Mouse (Mus musculus): Measurements from ENCODE around the gene Sin3b. TPM values are rescaled to one million over a fixed set of nuclear protein-coding genes. Genes with fewer than 3 reads are reported as not detected.
A peak's percentile ranks its signal among the peaks of the same experiment; 100 is the strongest.

The Sin3b gene
- polyA plus RNA-seq, 1 experiment from 2014 or later: 182 TPM

- Histone ChIP-seq H3K4me2 (ENCODE audit: low read depth, low read length) (no peak overlapping the region), H3K9me3 (ENCODE audit: control insufficient read depth, low read length) (no peaks in the 10 kb centered on the region), H3K4me1 (ENCODE audit: control insufficient read depth, insufficient read depth, low read length) (no peaks in the 10 kb centered on the region), H3K4me3 (ENCODE audit: low read depth, low read length) (no peak overlapping the region), H3K36me3 (ENCODE audit: control insufficient read depth, insufficient read depth, low read length) (peaks cover 76% of the 10 kb centered on the region), H3K27ac (ENCODE audit: low read depth, low read length) (no peak overlapping the region), H3K27me3 (ENCODE audit: control insufficient read depth, insufficient read depth, low read length) (no peaks in the 10 kb centered on the region), H3K9ac (replicated peaks; ENCODE audit: low read depth, low read length) (no peak overlapping the region)
- peak; percentile 50; the same call in 1 of the 2 replicates for ATAC-seq (ENCODE audit: low read depth)
- 43% methylated on average over 5 of the region's 5 CpGs for WGBS
Observed at GRCm38 (mm10) chr8:72746061-72746460, 23.0 kb downstream of the Sin3b start.

DNA sequence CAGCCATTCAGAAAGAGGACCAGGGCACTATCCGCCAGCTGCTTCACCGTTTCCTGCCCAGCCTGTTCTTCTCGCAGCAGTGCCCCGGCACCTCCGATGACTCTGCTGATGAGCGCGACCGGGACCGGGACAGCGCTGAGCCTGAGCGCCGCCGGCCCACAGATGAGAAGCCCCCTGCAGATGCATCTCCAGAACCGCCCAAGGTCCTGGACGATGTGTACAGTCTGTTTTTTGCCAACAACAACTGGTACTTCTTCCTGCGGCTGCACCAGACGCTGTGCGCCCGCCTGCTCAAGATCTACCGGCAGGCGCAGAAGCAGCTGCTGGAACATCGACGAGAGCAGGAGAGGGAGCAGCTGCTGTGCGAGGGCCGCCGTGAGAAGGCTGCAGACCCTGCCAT lies 26.8 kb downstream of the Sin3b start:
- Histone ChIP-seq H3K27ac (ENCODE audit: low read depth, low read length) (no peak overlapping the region), H3K4me1 (ENCODE audit: control insufficient read depth, insufficient read depth, low read length) (no peaks in the 10 kb centered on the region), H3K9me3 (ENCODE audit: control insufficient read depth, low read length) (no peaks in the 10 kb centered on the region), H3K9ac (replicated peaks; ENCODE audit: low read depth, low read length) (no peak overlapping the region), H3K4me2 (ENCODE audit: low read depth, low read length) (no peak overlapping the region), H3K27me3 (ENCODE audit: control insufficient read depth, insufficient read depth, low read length) (no peaks in the 10 kb centered on the region), H3K4me3 (ENCODE audit: low read depth, low read length) (no peak overlapping the region), H3K36me3 (ENCODE audit: control insufficient read depth, insufficient read depth, low read length) (peaks cover 86% of the 10 kb centered on the region)
- ATAC-seq (ENCODE audit: low read depth): no peak
- WGBS: 96% methylated on average over 26 of the region's 26 CpGs

DNA sequence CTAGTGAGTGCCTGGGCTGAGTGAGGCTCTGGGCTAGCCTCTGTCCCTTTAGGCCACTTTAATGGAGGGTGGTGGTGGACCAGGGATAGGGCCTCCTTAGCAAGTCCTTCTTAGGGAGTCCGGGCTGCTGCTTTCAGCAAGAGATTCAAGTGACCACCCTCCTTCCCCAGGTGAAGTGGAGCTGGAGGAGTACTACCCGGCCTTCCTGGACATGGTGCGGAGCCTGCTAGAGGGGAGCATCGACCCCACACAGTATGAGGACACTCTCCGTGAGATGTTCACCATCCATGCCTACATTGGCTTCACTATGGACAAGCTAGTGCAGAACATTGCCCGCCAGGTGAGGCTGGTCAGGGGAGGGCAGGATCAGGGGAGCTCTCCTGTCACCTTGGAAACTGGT lies 27.2 kb downstream of the Sin3b start:
- Histone ChIP-seq H3K27me3 (ENCODE audit: control insufficient read depth, insufficient read depth, low read length) (no peaks in the 10 kb centered on the region), H3K9me3 (ENCODE audit: control insufficient read depth, low read length) (no peaks in the 10 kb centered on the region), H3K27ac (ENCODE audit: low read depth, low read length) (no peak overlapping the region), H3K4me2 (ENCODE audit: low read depth, low read length) (no peak overlapping the region), H3K36me3 (ENCODE audit: control insufficient read depth, insufficient read depth, low read length) (peaks cover 83% of the 10 kb centered on the region), H3K4me1 (ENCODE audit: control insufficient read depth, insufficient read depth, low read length) (no peaks in the 10 kb centered on the region), H3K9ac (replicated peaks; ENCODE audit: low read depth, low read length) (no peak overlapping the region), H3K4me3 (ENCODE audit: low read depth, low read length) (no peak overlapping the region)
- 95% methylated on average over 6 of the region's 6 CpGs for WGBS
- ATAC-seq (ENCODE audit: low read depth): no peak

- no peak overlapping the region for H3K4me2 ChIP-seq (ENCODE audit: low read depth, low read length)
- no peak overlapping the region for H3K4me3 ChIP-seq (ENCODE audit: low read depth, low read length)
- H3K27me3 ChIP-seq (ENCODE audit: control insufficient read depth, insufficient read depth, low read length): no peaks in the 10 kb centered on the region
- no peaks in the 10 kb centered on the region for H3K4me1 ChIP-seq (ENCODE audit: control insufficient read depth, insufficient read depth, low read length)
- peaks cover 84% of the 10 kb centered on the region for H3K36me3 ChIP-seq (ENCODE audit: control insufficient read depth, insufficient read depth, low read length)
- WGBS: 92% methylated on average over 3 of the region's 3 CpGs
- H3K9ac ChIP-seq (replicated peaks; ENCODE audit: low read depth, low read length): no peak overlapping the region
- no peak for ATAC-seq (ENCODE audit: low read depth)
- H3K27ac ChIP-seq (ENCODE audit: low read depth, low read length): no peak overlapping the region
- no peaks in the 10 kb centered on the region for H3K9me3 ChIP-seq (ENCODE audit: control insufficient read depth, low read length)
Observed at GRCm38 (mm10) chr8:72751126-72751525, 28.0 kb downstream of the Sin3b start.

DNA sequence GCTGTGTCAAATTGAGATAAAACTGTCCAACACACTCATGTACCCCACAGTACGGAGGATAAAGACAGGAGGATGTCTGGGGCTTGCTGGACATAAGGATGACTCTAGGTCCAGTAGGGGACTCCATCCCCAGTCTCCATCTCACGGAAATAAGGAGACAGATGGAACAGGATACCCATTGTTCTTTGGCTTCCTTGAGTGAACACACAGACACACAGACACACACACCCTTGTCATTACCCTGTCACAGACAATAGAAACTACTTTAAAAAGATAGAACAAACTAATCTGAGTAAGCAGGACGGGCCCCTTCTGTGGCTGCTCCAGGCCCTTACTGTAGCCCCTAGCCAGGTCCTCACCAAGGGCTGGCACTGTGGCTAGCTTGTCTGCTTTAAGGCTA lies 29.2 kb downstream of the Sin3b start:
- Histone ChIP-seq H3K4me1 (ENCODE audit: control insufficient read depth, insufficient read depth, low read length) (no peaks in the 10 kb centered on the region), H3K9me3 (ENCODE audit: control insufficient read depth, low read length) (no peaks in the 10 kb centered on the region), H3K36me3 (ENCODE audit: control insufficient read depth, insufficient read depth, low read length) (peaks cover 83% of the 10 kb centered on the region), H3K27me3 (ENCODE audit: control insufficient read depth, insufficient read depth, low read length) (no peaks in the 10 kb centered on the region), H3K4me3 (ENCODE audit: low read depth, low read length) (no peak overlapping the region), H3K27ac (ENCODE audit: low read depth, low read length) (no peak overlapping the region), H3K9ac (replicated peaks; ENCODE audit: low read depth, low read length) (no peak overlapping the region), H3K4me2 (ENCODE audit: low read depth, low read length) (no peak overlapping the region)
- ATAC-seq (ENCODE audit: low read depth): no peak
- WGBS: 83% methylated on average over 3 of the region's 3 CpGs

GRCm38 (mm10) chr8:72753165-72753564 lies 30.1 kb downstream of the Sin3b start:
- Histone ChIP-seq H3K9ac (replicated peaks; ENCODE audit: low read depth, low read length) (no peak overlapping the region), H3K27ac (ENCODE audit: low read depth, low read length) (no peak overlapping the region), H3K4me3 (ENCODE audit: low read depth, low read length) (no peak overlapping the region), H3K4me2 (ENCODE audit: low read depth, low read length) (no peak overlapping the region), H3K4me1 (ENCODE audit: control insufficient read depth, insufficient read depth, low read length) (no peaks in the 10 kb centered on the region), H3K27me3 (ENCODE audit: control insufficient read depth, insufficient read depth, low read length) (no peaks in the 10 kb centered on the region), H3K9me3 (ENCODE audit: control insufficient read depth, low read length) (no peaks in the 10 kb centered on the region), H3K36me3 (ENCODE audit: control insufficient read depth, insufficient read depth, low read length) (peaks cover 79% of the 10 kb centered on the region)
- no peak for ATAC-seq (ENCODE audit: low read depth)
- WGBS: 96% methylated on average over 9 of the region's 9 CpGs

DNA sequence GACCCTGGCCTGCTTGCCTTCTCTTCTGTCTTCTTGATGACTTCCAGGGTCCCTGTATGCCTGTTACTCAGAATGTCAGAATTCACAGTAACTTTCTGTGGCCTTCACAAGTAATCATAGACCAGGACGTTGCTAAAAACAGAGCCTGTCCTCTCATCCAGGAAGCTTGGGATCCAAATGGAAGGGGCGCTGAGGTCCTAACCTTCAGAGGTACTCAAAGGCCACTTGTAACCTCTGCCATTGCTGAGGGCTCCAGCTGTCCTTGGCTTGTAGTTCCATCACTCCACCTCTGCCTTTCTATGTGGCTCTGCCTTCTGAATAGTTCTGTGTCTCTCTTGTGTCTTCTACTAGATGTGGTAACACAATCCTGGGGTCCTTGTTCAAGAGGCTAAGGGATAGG lies 30.7 kb downstream of the Sin3b start:
- Histone ChIP-seq H3K4me2 (ENCODE audit: low read depth, low read length) (no peak overlapping the region), H3K27me3 (ENCODE audit: control insufficient read depth, insufficient read depth, low read length) (no peaks in the 10 kb centered on the region), H3K27ac (ENCODE audit: low read depth, low read length) (no peak overlapping the region), H3K9me3 (ENCODE audit: control insufficient read depth, low read length) (no peaks in the 10 kb centered on the region), H3K9ac (replicated peaks; ENCODE audit: low read depth, low read length) (no peak overlapping the region), H3K36me3 (ENCODE audit: control insufficient read depth, insufficient read depth, low read length) (peaks cover 76% of the 10 kb centered on the region), H3K4me3 (ENCODE audit: low read depth, low read length) (no peak overlapping the region), H3K4me1 (ENCODE audit: control insufficient read depth, insufficient read depth, low read length) (no peaks in the 10 kb centered on the region)
- 91% methylated on average over 2 of the region's 2 CpGs for WGBS
- ATAC-seq (ENCODE audit: low read depth): no peak

GRCm38 (mm10) chr8:72756031-72756430 lies 32.9 kb downstream of the Sin3b start:
- ATAC-seq (ENCODE audit: low read depth): no peak
- no peak overlapping the region for H3K27ac ChIP-seq (ENCODE audit: low read depth, low read length)
- H3K27me3 ChIP-seq (ENCODE audit: control insufficient read depth, insufficient read depth, low read length): no peaks in the 10 kb centered on the region
- no peaks in the 10 kb centered on the region for H3K9me3 ChIP-seq (ENCODE audit: control insufficient read depth, low read length)
- no peaks in the 10 kb centered on the region for H3K4me1 ChIP-seq (ENCODE audit: control insufficient read depth, insufficient read depth, low read length)
- WGBS: 97% methylated on average over 2 of the region's 2 CpGs
- no peak overlapping the region for H3K4me2 ChIP-seq (ENCODE audit: low read depth, low read length)
- no peak overlapping the region for H3K9ac ChIP-seq (replicated peaks; ENCODE audit: low read depth, low read length)
- no peak overlapping the region for H3K4me3 ChIP-seq (ENCODE audit: low read depth, low read length)
- peaks cover 56% of the 10 kb centered on the region for H3K36me3 ChIP-seq (ENCODE audit: control insufficient read depth, insufficient read depth, low read length)

DNA sequence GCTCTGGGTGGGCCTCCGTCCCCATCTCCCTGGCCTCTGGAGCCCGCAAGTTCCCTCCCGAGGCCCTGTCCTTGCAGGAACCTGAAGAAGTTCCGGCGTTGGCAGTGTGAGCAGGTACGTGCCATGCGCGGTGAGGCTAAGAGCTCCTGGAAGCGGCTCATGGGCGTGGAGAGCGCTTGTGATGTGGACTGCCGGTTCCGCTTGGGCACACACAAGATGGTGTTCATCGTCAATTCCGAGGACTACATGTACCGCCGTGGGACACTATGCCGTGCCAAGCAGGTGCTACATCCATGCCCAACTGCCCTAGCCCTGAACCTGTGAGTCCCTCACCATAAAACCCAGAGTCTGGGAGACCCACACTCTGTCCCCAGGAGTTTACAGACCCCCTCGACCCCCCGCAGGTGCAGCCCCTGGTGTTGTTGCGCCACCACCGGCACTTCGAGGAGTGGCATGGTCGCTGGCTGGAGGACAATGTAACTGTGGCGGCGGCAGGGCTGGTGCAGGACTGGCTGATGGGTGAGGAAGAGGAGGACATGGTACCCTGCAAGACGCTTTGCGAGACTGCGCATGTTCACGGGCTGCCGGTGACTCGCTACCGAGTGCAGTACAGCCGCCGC lies 33.8 kb downstream of the Sin3b start:
- no peaks in the 10 kb centered on the region for H3K4me1 ChIP-seq (ENCODE audit: control insufficient read depth, insufficient read depth, low read length)
- H3K4me2 ChIP-seq (ENCODE audit: low read depth, low read length): no peak overlapping the region
- no peak overlapping the region for H3K27ac ChIP-seq (ENCODE audit: low read depth, low read length)
- no peaks in the 10 kb centered on the region for H3K27me3 ChIP-seq (ENCODE audit: control insufficient read depth, insufficient read depth, low read length)
- 98% methylated on average over 35 of the region's 35 CpGs for WGBS
- no peak overlapping the region for H3K4me3 ChIP-seq (ENCODE audit: low read depth, low read length)
- peaks cover 48% of the 10 kb centered on the region for H3K36me3 ChIP-seq (ENCODE audit: control insufficient read depth, insufficient read depth, low read length)
- H3K9me3 ChIP-seq (ENCODE audit: control insufficient read depth, low read length): no peaks in the 10 kb centered on the region
- no peak for ATAC-seq (ENCODE audit: low read depth)
- no peak overlapping the region for H3K9ac ChIP-seq (replicated peaks; ENCODE audit: low read depth, low read length)
